Mouse (Mus musculus): ENCODE measurements at regions not wholly inside any gene's neighbourhood (a gene's known extent, or its start where the extent isn't known, plus 50 kb on each side); places are given as distances from the start of the nearest gene placed in this dataset.
A peak's percentile ranks its signal among the peaks of the same experiment; 100 is the strongest.
"Not testable (repeated sequence)": the region's sequence is repeated elsewhere in the genome, so short reads cannot be mapped to it uniquely, and the experiment has no call there.

- Histone ChIP-seq H3K9me3 (no peaks in the 10 kb centered on the region), H3K27me3 (replicated peaks) (no peaks in the 10 kb centered on the region), H3K4me3 (no peak overlapping the region), H3K4me2 (no peak overlapping the region), H3K4me1 (no peaks in the 10 kb centered on the region), H3K9ac (no peak overlapping the region), H3K36me3 (replicated peaks) (no peaks in the 10 kb centered on the region), H3K27ac (no peak overlapping the region)
- no peak for ATAC-seq (replicated peaks)
Observed at GRCm38 (mm10) chr4:114296380-114296779, 110.1 kb upstream of the Trabd2b start.

- H3K27ac ChIP-seq; ATAC-seq (replicated peaks); H3K4me3 ChIP-seq; H3K27me3 ChIP-seq (replicated peaks); H3K4me1 ChIP-seq; H3K36me3 ChIP-seq (replicated peaks); H3K9ac ChIP-seq; H3K9me3 ChIP-seq; H3K4me2 ChIP-seq: not testable (repeated sequence)
- WGBS, result 78% methylated on average over 1 of the region's 1 CpGs
Observed at GRCm38 (mm10) chr4:114298517-114298916, 108.0 kb upstream of the Trabd2b start.

- no peaks in the 10 kb centered on the region for H3K36me3 ChIP-seq (replicated peaks)
- 40% methylated on average over 3 of the region's 3 CpGs for WGBS
- H3K9ac ChIP-seq, result no peak overlapping the region
- no peaks in the 10 kb centered on the region for H3K4me1 ChIP-seq
- H3K9me3 ChIP-seq, result no peaks in the 10 kb centered on the region
- no peak overlapping the region for H3K27ac ChIP-seq
- no peak overlapping the region for H3K4me3 ChIP-seq
- ATAC-seq (replicated peaks), result 0 out of 2 replicates have a peak, but pooled peaks have one; percentile 50
- H3K4me2 ChIP-seq, result no peak overlapping the region
- H3K27me3 ChIP-seq (replicated peaks), result no peaks in the 10 kb centered on the region
Observed at GRCm38 (mm10) chr4:114300390-114301012, 106.0 kb upstream of the Trabd2b start.

GRCm38 (mm10) chr4:114304654-114305053 is 101.9 kb upstream of the Trabd2b start:
- WGBS, result 82% methylated on average over 1 of the region's 1 CpGs

GRCm38 (mm10) chr4:114307491-114307890 is 99.0 kb upstream of the Trabd2b start:
- H3K27me3 ChIP-seq (replicated peaks), result no peaks in the 10 kb centered on the region
- no peaks in the 10 kb centered on the region for H3K36me3 ChIP-seq (replicated peaks)
- H3K9me3 ChIP-seq, result no peaks in the 10 kb centered on the region
- 42% methylated on average over 1 of the region's 1 CpGs for WGBS
- H3K4me3 ChIP-seq, result no peak overlapping the region
- H3K27ac ChIP-seq, result no peak overlapping the region
- no peak overlapping the region for H3K9ac ChIP-seq
- no peaks in the 10 kb centered on the region for H3K4me1 ChIP-seq
- no peak for ATAC-seq (replicated peaks)
- no peak overlapping the region for H3K4me2 ChIP-seq

More at GRCm38 (mm10) chr4:114304654-114305053, 101.9 kb upstream of the Trabd2b start:
- Histone ChIP-seq H3K27me3 (replicated peaks) (no peaks in the 10 kb centered on the region), H3K4me2 (no peak overlapping the region), H3K9me3 (no peaks in the 10 kb centered on the region), H3K4me3 (no peak overlapping the region), H3K36me3 (replicated peaks) (no peaks in the 10 kb centered on the region), H3K4me1 (no peaks in the 10 kb centered on the region), H3K9ac (no peak overlapping the region), H3K27ac (no peak overlapping the region)
- ATAC-seq (replicated peaks), result no peak

- no peak for ATAC-seq (replicated peaks)
- H3K4me2 ChIP-seq, result no peak overlapping the region
- H3K36me3 ChIP-seq (replicated peaks), result no peaks in the 10 kb centered on the region
- WGBS, result 7% methylated on average over 1 of the region's 1 CpGs
- H3K27ac ChIP-seq, result no peak overlapping the region
- no peaks in the 10 kb centered on the region for H3K9me3 ChIP-seq
- no peaks in the 10 kb centered on the region for H3K27me3 ChIP-seq (replicated peaks)
- no peaks in the 10 kb centered on the region for H3K4me1 ChIP-seq
- H3K9ac ChIP-seq, result no peak overlapping the region
- no peak overlapping the region for H3K4me3 ChIP-seq
Observed at GRCm38 (mm10) chr4:114308518-114308917, 98.0 kb upstream of the Trabd2b start.

- WGBS, result 75% methylated on average over 2 of the region's 2 CpGs
- Histone ChIP-seq H3K36me3 (replicated peaks) (no peaks in the 10 kb centered on the region), H3K27me3 (replicated peaks) (no peaks in the 10 kb centered on the region), H3K4me2 (no peak overlapping the region), H3K27ac (no peak overlapping the region), H3K9ac (no peak overlapping the region), H3K4me1 (no peaks in the 10 kb centered on the region), H3K4me3 (no peak overlapping the region), H3K9me3 (no peaks in the 10 kb centered on the region)
- no peak for ATAC-seq (replicated peaks)
Observed at GRCm38 (mm10) chr4:114315051-114315450, 91.5 kb upstream of the Trabd2b start.

- no peaks in the 10 kb centered on the region for H3K36me3 ChIP-seq (replicated peaks)
- ATAC-seq (replicated peaks), result no peak
- H3K4me3 ChIP-seq, result no peak overlapping the region
- H3K4me1 ChIP-seq, result no peaks in the 10 kb centered on the region
- no peaks in the 10 kb centered on the region for H3K27me3 ChIP-seq (replicated peaks)
- H3K9me3 ChIP-seq, result no peaks in the 10 kb centered on the region
- no peak overlapping the region for H3K27ac ChIP-seq
- H3K9ac ChIP-seq, result no peak overlapping the region
- 85% methylated on average over 2 of the region's 2 CpGs for WGBS
- H3K4me2 ChIP-seq, result no peak overlapping the region
Observed at GRCm38 (mm10) chr4:114315556-114315955, 91.0 kb upstream of the Trabd2b start.

GRCm38 (mm10) chr4:114317076-114317475 is 89.4 kb upstream of the Trabd2b start:
- no peak overlapping the region for H3K27ac ChIP-seq
- no peak overlapping the region for H3K9ac ChIP-seq
- no peaks in the 10 kb centered on the region for H3K36me3 ChIP-seq (replicated peaks)
- H3K4me1 ChIP-seq, result no peaks in the 10 kb centered on the region
- H3K9me3 ChIP-seq, result no peaks in the 10 kb centered on the region
- no peaks in the 10 kb centered on the region for H3K27me3 ChIP-seq (replicated peaks)
- no peak overlapping the region for H3K4me2 ChIP-seq
- H3K4me3 ChIP-seq, result no peak overlapping the region
- WGBS, result 82% methylated on average over 2 of the region's 2 CpGs
- no peak for ATAC-seq (replicated peaks)

GRCm38 (mm10) chr4:114320076-114320475 is 86.4 kb upstream of the Trabd2b start:
- no peaks in the 10 kb centered on the region for H3K36me3 ChIP-seq (replicated peaks)
- no peaks in the 10 kb centered on the region for H3K4me1 ChIP-seq
- no peak for ATAC-seq (replicated peaks)
- no peak overlapping the region for H3K4me2 ChIP-seq
- no peaks in the 10 kb centered on the region for H3K9me3 ChIP-seq
- no peak overlapping the region for H3K4me3 ChIP-seq
- H3K27ac ChIP-seq, result no peak overlapping the region
- 57% methylated on average over 1 of the region's 1 CpGs for WGBS
- H3K9ac ChIP-seq, result no peak overlapping the region
- H3K27me3 ChIP-seq (replicated peaks), result no peaks in the 10 kb centered on the region

GRCm38 (mm10) chr4:114321516-114322339 is 84.8 kb upstream of the Trabd2b start:
- Histone ChIP-seq H3K9ac (no peak overlapping the region), H3K4me3 (no peak overlapping the region), H3K4me2 (no peak overlapping the region), H3K27me3 (replicated peaks) (no peaks in the 10 kb centered on the region), H3K9me3 (no peaks in the 10 kb centered on the region), H3K4me1 (no peaks in the 10 kb centered on the region), H3K36me3 (replicated peaks) (no peaks in the 10 kb centered on the region), H3K27ac (no peak overlapping the region)
- WGBS, result 65% methylated on average over 3 of the region's 3 CpGs
- no peak for ATAC-seq (replicated peaks)

- H3K4me3 ChIP-seq, result no peak overlapping the region
- H3K9me3 ChIP-seq, result no peaks in the 10 kb centered on the region
- WGBS, result 100% methylated on average over 1 of the region's 1 CpGs
- no peaks in the 10 kb centered on the region for H3K27me3 ChIP-seq (replicated peaks)
- H3K4me2 ChIP-seq, result no peak overlapping the region
- H3K4me1 ChIP-seq, result no peaks in the 10 kb centered on the region
- ATAC-seq (replicated peaks), result no peak
- no peak overlapping the region for H3K27ac ChIP-seq
- H3K36me3 ChIP-seq (replicated peaks), result no peaks in the 10 kb centered on the region
- no peak overlapping the region for H3K9ac ChIP-seq
Observed at GRCm38 (mm10) chr4:114329978-114330377, 76.5 kb upstream of the Trabd2b start.

- no peak overlapping the region for H3K4me2 ChIP-seq
- H3K27ac ChIP-seq, result no peak overlapping the region
- no peak overlapping the region for H3K4me3 ChIP-seq
- H3K9ac ChIP-seq, result no peak overlapping the region
- no peaks in the 10 kb centered on the region for H3K36me3 ChIP-seq (replicated peaks)
- H3K27me3 ChIP-seq (replicated peaks), result no peaks in the 10 kb centered on the region
- H3K9me3 ChIP-seq, result no peaks in the 10 kb centered on the region
- ATAC-seq (replicated peaks), result no peak
- H3K4me1 ChIP-seq, result no peaks in the 10 kb centered on the region
- 55% methylated on average over 3 of the region's 3 CpGs for WGBS
Observed at GRCm38 (mm10) chr4:114331161-114331560, 75.4 kb upstream of the Trabd2b start.
